Mouse (Mus musculus) limb, embryonic 14.5 days (tissue): ENCODE measurements around the gene Grhl1. TPM values are rescaled to one million over a fixed set of nuclear protein-coding genes. Genes with fewer than 3 reads are reported as not detected.

Experiments
- ATAC-seq: fragments of 200-750 bp; cut with Nextera tagmentation; 2 replicates; pipeline ENCODE4 v1.8.0; 2017; ENCODE audit warnings: low read depth, moderate number of reproducible peaks, moderate TSS enrichment; ENCODE audit not compliant: low FRiP score
- DNase-seq: peaks from one replicate; pipeline ENCODE4 v3.0.0-alpha.2; 2015; ENCODE audit warnings: low spot score
- H3K27ac ChIP-seq: fragments of 300-500 bp; sonication (generic); replicated peaks from 2 replicates; pipeline ENCODE4 v1.5.1; 2014; ENCODE audit warnings: low read depth, mild to moderate bottlenecking, low read length, moderate library complexity, mixed read lengths
- H3K27me3 ChIP-seq: fragments of 300-500 bp; sonication (generic); 2 replicates; pipeline ENCODE4 v1.6.1; 2014; ENCODE audit warnings: low read length, mixed read lengths; ENCODE audit not compliant: control insufficient read depth, insufficient read depth
- H3K36me3 ChIP-seq: fragments of 300-500 bp; sonication (generic); 2 replicates; pipeline ENCODE4 v1.6.1; 2014; ENCODE audit warnings: mild to moderate bottlenecking, low read length, moderate library complexity, mixed read lengths; ENCODE audit not compliant: control insufficient read depth, insufficient read depth
- H3K4me1 ChIP-seq: fragments of 300-500 bp; sonication (generic); 2 replicates; pipeline ENCODE4 v1.6.1; 2014; ENCODE audit warnings: antibody characterized with exemption, low read length, mixed read lengths; ENCODE audit not compliant: control insufficient read depth, insufficient read depth
- H3K4me2 ChIP-seq: fragments of 300-500 bp; sonication (generic); replicated peaks from 2 replicates; pipeline ENCODE4 v1.6.1; 2014; ENCODE audit warnings: low read depth, mild to moderate bottlenecking, low read length, moderate library complexity; ENCODE audit not compliant: severe bottlenecking
- H3K4me3 ChIP-seq: fragments of 300-500 bp; sonication (generic); replicated peaks from 2 replicates; pipeline ENCODE4 v1.5.1; 2014; ENCODE audit warnings: low read length
- H3K9ac ChIP-seq: fragments of 300-500 bp; sonication (generic); 2 replicates; pipeline ENCODE4 v1.6.1; 2014; ENCODE audit warnings: mild to moderate bottlenecking, low read depth, low read length, moderate library complexity; ENCODE audit not compliant: severe bottlenecking
- H3K9me3 ChIP-seq: fragments of 300-500 bp; sonication (generic); 2 replicates; pipeline ENCODE4 v1.6.1; 2016; ENCODE audit warnings: low read length; ENCODE audit not compliant: control insufficient read depth
- POLR2A ChIP-seq: fragments of 200-500 bp; IDR thresholded peaks from 2 replicates; pipeline ENCODE4 v1.8.0; 2012; ENCODE audit warnings: inconsistent platforms, mild to moderate bottlenecking, moderate library complexity, borderline replicate concordance; ENCODE audit not compliant: insufficient read depth, insufficient read length; ENCODE audit errors: extremely low read depth
- WGBS: fragments of 180-500 bp; shearing (Covaris S2); extraction: QIAGEN DNeasy Blood & Tissue Kit; methylation state at CpG from one replicate; pipeline ENCODE4 v1.1.7; 2014; 5-methylcytosine and 5-hydroxymethylcytosine counted together
- polyA plus RNA-seq, 2 experiments: library from polyadenylated mRNA; depleted of rRNA in 1 of 2; stranded (reverse) in 1 of 2; unstranded in 1 of 2; fragments of >200 nt; fragmentation: Nextera tagmentation in 1 of 2; extraction: Ambion mirVana in 1 of 2; gene quantifications; 2 replicates each; pipeline versions ENCODE4 v1.2.1 to v1.2.3; 2012 to 2014

Gene Grhl1
- polyA plus RNA-seq, 2 experiments = 10.6 to 22.7 TPM

DNA sequence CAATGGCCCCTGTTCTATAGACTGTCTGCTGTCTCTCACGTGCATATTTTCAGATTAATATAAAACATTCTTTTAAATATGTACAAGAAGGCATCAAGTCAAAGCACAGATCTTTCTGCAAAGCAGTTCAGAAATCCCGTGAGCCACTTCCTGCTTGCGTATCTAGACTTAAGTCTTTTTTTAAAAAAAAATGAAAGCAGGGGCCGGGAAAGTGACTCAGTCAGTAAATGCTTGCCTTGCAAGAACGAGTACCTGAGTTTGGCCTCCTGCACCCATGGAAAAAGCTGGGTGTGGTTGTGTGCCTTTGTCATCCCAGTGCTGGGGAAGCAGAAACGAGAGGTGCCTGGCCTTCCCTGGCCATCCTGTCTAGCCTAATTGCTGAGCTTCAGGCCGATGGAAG, 28.0 kb downstream of the Grhl1 start:
- 80% methylated on average over 7 of the region's 7 CpGs for WGBS
- ATAC-seq (no peak), DNase-seq (no peak)
- TF ChIP-seq POLR2A = no peak
- no peak overlapping the region for H3K4me3 ChIP-seq
- H3K4me1 ChIP-seq = 0 out of 2 replicates have a peak, but pooled peaks cover 5% of the 10 kb centered on the region
- H3K9me3 ChIP-seq = no peaks in the 10 kb centered on the region
- H3K4me2 ChIP-seq = no peak overlapping the region
- no peak overlapping the region for H3K27ac ChIP-seq
- H3K27me3 ChIP-seq = no peaks in the 10 kb centered on the region
- H3K9ac ChIP-seq = no peak overlapping the region
- no peaks in the 10 kb centered on the region for H3K36me3 ChIP-seq

DNA sequence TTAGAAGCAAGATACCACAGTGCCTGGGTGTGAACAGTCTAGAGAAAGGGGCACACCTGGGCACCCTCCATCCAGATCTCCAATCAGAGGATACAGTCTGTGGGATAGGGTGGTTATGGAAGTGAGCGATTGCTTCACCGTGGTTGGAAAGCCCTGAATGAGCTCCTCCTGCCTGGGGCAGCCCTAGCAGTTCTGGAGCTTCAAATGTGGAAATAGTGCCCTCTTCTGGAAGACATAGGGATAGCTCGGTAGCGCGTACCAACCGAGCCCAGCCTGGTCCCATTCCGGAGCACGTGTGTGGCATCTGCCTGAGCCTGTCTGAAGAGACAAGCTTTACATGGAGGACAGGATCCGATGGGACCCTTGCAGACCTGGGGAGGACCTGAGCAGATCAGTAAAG, 28.7 kb downstream of the Grhl1 start:
- DNase-seq (peak; percentile 70), ATAC-seq (peak; percentile 70; the same call in 1 of the 2 replicates)
- WGBS = 1% methylated on average over 9 of the region's 9 CpGs
- TF ChIP-seq POLR2A = no peak
- no peak overlapping the region for H3K27ac ChIP-seq
- H3K36me3 ChIP-seq = no peaks in the 10 kb centered on the region
- no peak overlapping the region for H3K9ac ChIP-seq
- H3K9me3 ChIP-seq = no peaks in the 10 kb centered on the region
- 0 out of 2 replicates have a peak, but pooled peaks cover 5% of the 10 kb centered on the region for H3K4me1 ChIP-seq
- no peaks in the 10 kb centered on the region for H3K27me3 ChIP-seq
- H3K4me3 ChIP-seq = no peak overlapping the region
- no peak overlapping the region for H3K4me2 ChIP-seq

DNA sequence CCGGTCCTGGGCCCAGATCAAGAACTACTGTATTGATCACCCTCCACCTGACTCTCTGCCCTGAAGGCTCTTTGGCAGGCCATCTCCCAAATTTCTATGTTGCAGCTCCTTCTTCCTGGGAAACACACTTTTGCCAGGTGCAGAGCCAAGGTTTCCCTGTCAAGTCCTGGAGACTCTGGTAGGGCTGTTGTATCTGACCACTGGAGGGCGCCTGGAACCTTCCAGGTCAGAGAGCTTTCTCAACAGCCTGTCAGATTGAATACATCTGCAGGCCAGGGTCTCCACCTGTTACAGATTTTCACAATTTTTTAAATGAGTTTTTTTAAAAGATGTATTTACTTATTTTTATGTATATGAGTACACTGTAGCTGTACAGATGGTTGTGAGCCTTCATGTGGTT, 31.2 kb downstream of the Grhl1 start:
- 31% methylated on average over 2 of the region's 2 CpGs for WGBS
- H3K4me1 ChIP-seq = 0 out of 2 replicates have a peak, but pooled peaks cover 5% of the 10 kb centered on the region
- no peaks in the 10 kb centered on the region for H3K9me3 ChIP-seq
- TF ChIP-seq POLR2A = no peak
- H3K27ac ChIP-seq = no peak overlapping the region
- H3K36me3 ChIP-seq = no peaks in the 10 kb centered on the region
- H3K9ac ChIP-seq = no peak overlapping the region
- no peak overlapping the region for H3K4me2 ChIP-seq
- DNase-seq = peak; percentile 81
- no peaks in the 10 kb centered on the region for H3K27me3 ChIP-seq
- H3K4me3 ChIP-seq = no peak overlapping the region
- ATAC-seq = no peak

DNA sequence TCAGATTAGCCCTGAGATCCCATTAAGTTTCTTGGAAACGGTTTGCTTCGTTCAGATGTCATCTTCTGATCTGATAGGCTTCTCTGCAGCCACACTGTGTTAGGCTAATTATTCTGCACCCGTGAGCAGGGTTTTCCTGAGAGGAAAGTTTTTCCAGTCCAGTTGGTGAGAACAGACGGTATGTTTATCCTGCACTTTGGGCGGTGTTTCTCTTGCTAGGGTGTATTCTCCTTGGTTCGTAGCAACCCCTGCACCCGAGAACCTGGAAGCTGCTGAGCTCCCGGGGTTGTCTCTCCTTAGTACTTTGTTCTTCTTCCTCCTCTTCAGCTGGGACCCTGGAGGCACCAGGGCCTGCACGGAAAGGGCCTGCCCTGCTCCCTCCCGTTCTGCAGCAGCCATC, 34.1 kb downstream of the Grhl1 start:
- no peak overlapping the region for H3K27ac ChIP-seq
- no peaks in the 10 kb centered on the region for H3K36me3 ChIP-seq
- H3K4me3 ChIP-seq = no peak overlapping the region
- ATAC-seq = no peak
- 79% methylated on average over 10 of the region's 10 CpGs for WGBS
- H3K9ac ChIP-seq = no peak overlapping the region
- H3K9me3 ChIP-seq = no peaks in the 10 kb centered on the region
- DNase-seq = no peak
- no peak for TF ChIP-seq POLR2A
- H3K27me3 ChIP-seq = no peaks in the 10 kb centered on the region
- no peaks in the 10 kb centered on the region for H3K4me1 ChIP-seq
- no peak overlapping the region for H3K4me2 ChIP-seq

DNA sequence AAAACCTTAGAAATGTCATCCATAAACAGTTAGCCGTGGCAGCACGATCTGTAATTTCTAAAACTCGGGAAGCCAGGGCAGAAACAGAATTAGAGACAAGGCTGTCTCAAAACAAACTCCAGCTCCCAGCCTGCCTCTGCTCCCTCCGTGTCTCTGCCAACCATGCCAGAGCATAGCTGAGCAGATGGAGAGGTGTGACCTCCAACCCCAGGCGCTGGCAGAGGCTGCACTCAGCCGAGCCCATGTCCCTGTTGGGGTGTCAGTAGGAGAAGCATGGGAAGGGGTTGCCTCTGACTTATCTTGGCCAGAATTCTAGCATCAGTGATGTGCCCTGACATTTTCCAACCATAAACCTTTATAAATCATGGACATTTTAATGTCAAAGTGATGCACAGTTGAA, 40.5 kb downstream of the Grhl1 start:
- H3K4me2 ChIP-seq = no peak overlapping the region
- no peak overlapping the region for H3K9ac ChIP-seq
- no peaks in the 10 kb centered on the region for H3K36me3 ChIP-seq
- DNase-seq = no peak
- H3K4me3 ChIP-seq = no peak overlapping the region
- WGBS = 60% methylated on average over 6 of the region's 6 CpGs
- H3K9me3 ChIP-seq = no peaks in the 10 kb centered on the region
- TF ChIP-seq POLR2A = no peak
- H3K27me3 ChIP-seq = no peaks in the 10 kb centered on the region
- no peaks in the 10 kb centered on the region for H3K4me1 ChIP-seq
- ATAC-seq = no peak
- H3K27ac ChIP-seq = no peak overlapping the region

DNA sequence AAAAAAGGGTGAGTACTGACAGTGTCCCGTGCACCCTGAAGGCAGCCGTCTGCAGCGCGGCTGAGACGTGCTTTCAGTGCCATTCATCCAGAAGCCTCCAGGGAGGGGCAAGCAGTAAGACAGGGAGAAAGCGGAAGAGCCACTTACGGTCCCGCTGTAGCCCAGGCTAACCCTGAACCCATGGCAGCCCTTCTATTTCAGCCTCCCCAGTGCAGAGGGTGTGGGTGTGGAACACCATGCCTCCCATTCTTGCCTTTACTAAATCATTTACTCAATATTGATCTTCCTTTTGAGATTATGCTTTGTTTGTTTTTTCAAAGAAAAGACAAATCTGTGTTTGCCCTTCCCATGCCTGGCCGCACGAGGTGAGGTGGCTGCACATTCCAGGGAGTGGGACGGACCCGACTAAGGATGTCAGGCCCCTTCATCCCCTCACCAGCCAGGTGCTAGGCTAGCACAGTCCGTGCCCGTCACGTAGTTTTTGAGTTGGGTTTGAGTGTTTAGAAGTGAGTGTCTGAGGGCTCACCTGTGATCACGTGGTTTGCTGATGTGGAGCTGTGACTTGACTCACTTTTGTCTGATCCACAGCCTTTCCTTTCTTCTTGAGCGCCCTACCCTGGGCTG, 42.5 kb downstream of the Grhl1 start:
- ATAC-seq (no peak), DNase-seq (no peak)
- Histone ChIP-seq H3K4me1 (no peaks in the 10 kb centered on the region), H3K27ac (no peak overlapping the region), H3K27me3 (no peaks in the 10 kb centered on the region), H3K36me3 (no peaks in the 10 kb centered on the region), H3K9ac (no peak overlapping the region), H3K9me3 (no peaks in the 10 kb centered on the region), H3K4me2 (no peak overlapping the region), H3K4me3 (no peak overlapping the region)
- 88% methylated on average over 17 of the region's 17 CpGs for WGBS
- TF ChIP-seq POLR2A = no peak
